Mouse (Mus musculus) ES-Bruce4 (cell line): ENCODE results near the gene Wiz. TPM values are rescaled to one million over a fixed set of nuclear protein-coding genes. Genes with fewer than 3 reads are reported as not detected.

ENCODE experiments used
- H3K27ac ChIP-seq: 2 replicates; pipeline ENCODE4 v1.5.1; 2012; ENCODE audit warnings: low read length, inconsistent platforms; ENCODE audit not compliant: insufficient read depth
- H3K27me3 ChIP-seq: 2 replicates; pipeline ENCODE4 v1.6.1; 2012; ENCODE audit warnings: mild to moderate bottlenecking, low read length, inconsistent platforms; ENCODE audit not compliant: control insufficient read depth, poor library complexity, insufficient read depth, severe bottlenecking
- H3K36me3 ChIP-seq: 2 replicates; pipeline ENCODE4 v1.6.1; 2012; ENCODE audit warnings: inconsistent platforms, mild to moderate bottlenecking, low read length, moderate library complexity; ENCODE audit not compliant: control insufficient read depth, poor library complexity, insufficient read depth, severe bottlenecking
- H3K4me1 ChIP-seq: one replicate; pipeline ENCODE4 v1.8.1; 2011; ENCODE audit warnings: low read length; ENCODE audit not compliant: control insufficient read depth, insufficient read depth
- H3K4me3 ChIP-seq: 2 replicates; pipeline ENCODE4 v1.5.1; 2011; ENCODE audit warnings: low read depth, mild to moderate bottlenecking, low read length
- H3K9ac ChIP-seq: 2 replicates; pipeline ENCODE4 v1.6.1; 2012; ENCODE audit warnings: low read depth, mild to moderate bottlenecking, inconsistent platforms; ENCODE audit not compliant: poor library complexity, severe bottlenecking
- H3K9me3 ChIP-seq: replicated peaks from 2 replicates; pipeline ENCODE4 v1.6.1; 2012; ENCODE audit warnings: mild to moderate bottlenecking, low read length, inconsistent platforms; ENCODE audit not compliant: control insufficient read depth, poor library complexity, insufficient read depth, severe bottlenecking
- CTCF ChIP-seq: IDR thresholded peaks from one replicate; pipeline ENCODE4 v1.8.1; 2011; ENCODE audit warnings: low read depth, low read length
- EP300 ChIP-seq: IDR thresholded peaks from 2 replicates; pipeline ENCODE4 v1.6.1; 2011; ENCODE audit warnings: low read depth, low read length; ENCODE audit not compliant: insufficient read depth
- POLR2A ChIP-seq: IDR thresholded peaks from one replicate; pipeline ENCODE4 v1.8.1; 2011; ENCODE audit warnings: low read length; ENCODE audit not compliant: insufficient read depth
- polyA plus RNA-seq: library from polyadenylated mRNA; stranded (reverse); fragments of >200 nt; gene quantifications from 2 replicates; pipeline ENCODE4 v1.2.4, GENCODE M21; 2011; ENCODE audit warnings: low read depth; ENCODE audit not compliant: missing spikeins, insufficient read depth, insufficient read length

Wiz gene
- polyA plus RNA-seq, 1 experiment, result 56.3 TPM

DNA sequence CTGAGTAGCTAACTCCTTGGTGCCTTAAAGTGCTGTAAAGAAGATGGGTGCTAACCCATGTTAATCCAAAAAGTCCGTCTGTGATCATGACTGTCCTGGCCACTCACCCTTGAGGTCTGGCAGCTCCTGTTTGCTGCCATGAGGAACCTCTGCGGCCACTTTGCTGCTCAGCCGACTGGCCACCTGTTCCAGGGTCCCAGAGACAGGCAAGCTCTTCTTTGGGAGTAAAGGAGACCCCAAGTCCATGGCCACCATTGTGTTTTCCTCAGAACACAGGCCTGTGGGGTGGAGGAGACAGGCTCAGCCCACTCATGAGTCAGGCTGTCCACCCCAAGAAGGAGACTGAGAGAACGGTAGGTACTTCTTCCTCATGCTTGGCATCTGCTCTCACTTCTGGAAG, 26.6 kb downstream of the Wiz start:
- H3K4me3 ChIP-seq, result no peak overlapping the region
- no peaks in the 10 kb centered on the region for H3K9me3 ChIP-seq
- no peak overlapping the region for H3K9ac ChIP-seq
- peaks cover 54% of the 10 kb centered on the region for H3K36me3 ChIP-seq
- peaks cover 2% of the 10 kb centered on the region for H3K4me1 ChIP-seq
- no peak overlapping the region for H3K27ac ChIP-seq
- TF ChIP-seq POLR2A, result no peak
- no peaks in the 10 kb centered on the region for H3K27me3 ChIP-seq

DNA sequence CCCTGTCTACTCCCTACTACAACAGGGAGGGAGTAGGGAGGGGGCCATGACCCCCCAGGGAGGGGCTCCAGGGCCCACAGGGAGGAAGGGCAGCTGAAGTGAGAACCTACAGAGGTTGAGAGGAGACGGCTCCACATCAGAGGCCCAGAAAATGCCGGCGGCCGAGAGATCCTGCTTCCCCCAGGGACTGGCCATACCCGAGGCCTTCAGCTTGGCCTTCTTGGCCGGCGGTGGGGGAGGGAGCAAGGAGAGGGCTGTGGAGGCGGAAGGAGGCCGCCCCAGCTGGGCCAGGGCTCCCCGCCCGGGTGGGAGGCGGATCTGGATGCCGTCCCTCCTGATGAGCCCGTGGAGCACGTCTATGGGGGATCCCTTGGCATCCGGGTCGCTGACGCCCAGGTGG, 29.3 kb downstream of the Wiz start:
- no peaks in the 10 kb centered on the region for H3K9me3 ChIP-seq
- no peak overlapping the region for H3K9ac ChIP-seq
- peaks cover 67% of the 10 kb centered on the region for H3K36me3 ChIP-seq
- H3K27me3 ChIP-seq, result no peaks in the 10 kb centered on the region
- TF ChIP-seq CTCF (no peak), POLR2A (no peak), EP300 (no peak)
- no peak overlapping the region for H3K27ac ChIP-seq
- no peak overlapping the region for H3K4me3 ChIP-seq
- H3K4me1 ChIP-seq, result peaks cover 2% of the 10 kb centered on the region

- no peaks in the 10 kb centered on the region for H3K9me3 ChIP-seq
- no peak overlapping the region for H3K9ac ChIP-seq
- H3K4me1 ChIP-seq, result peaks cover 2% of the 10 kb centered on the region
- TF ChIP-seq POLR2A (no peak), EP300 (no peak), CTCF (no peak)
- no peak overlapping the region for H3K27ac ChIP-seq
- peaks cover 72% of the 10 kb centered on the region for H3K36me3 ChIP-seq
- no peaks in the 10 kb centered on the region for H3K27me3 ChIP-seq
- H3K4me3 ChIP-seq, result no peak overlapping the region
Observed at GRCm38 (mm10) chr17:32358943-32359340, 30.3 kb downstream of the Wiz start.

- Histone ChIP-seq H3K27me3 (no peaks in the 10 kb centered on the region), H3K36me3 (peaks cover 72% of the 10 kb centered on the region), H3K4me1 (peaks cover 2% of the 10 kb centered on the region), H3K9ac (no peak overlapping the region), H3K9me3 (no peaks in the 10 kb centered on the region), H3K27ac (no peak overlapping the region), H3K4me3 (no peak overlapping the region)
- TF ChIP-seq CTCF, result no peak
- TF ChIP-seq POLR2A, result no peak
- no peak for TF ChIP-seq EP300
Observed at GRCm38 (mm10) chr17:32358192-32358942, 30.9 kb downstream of the Wiz start.

DNA sequence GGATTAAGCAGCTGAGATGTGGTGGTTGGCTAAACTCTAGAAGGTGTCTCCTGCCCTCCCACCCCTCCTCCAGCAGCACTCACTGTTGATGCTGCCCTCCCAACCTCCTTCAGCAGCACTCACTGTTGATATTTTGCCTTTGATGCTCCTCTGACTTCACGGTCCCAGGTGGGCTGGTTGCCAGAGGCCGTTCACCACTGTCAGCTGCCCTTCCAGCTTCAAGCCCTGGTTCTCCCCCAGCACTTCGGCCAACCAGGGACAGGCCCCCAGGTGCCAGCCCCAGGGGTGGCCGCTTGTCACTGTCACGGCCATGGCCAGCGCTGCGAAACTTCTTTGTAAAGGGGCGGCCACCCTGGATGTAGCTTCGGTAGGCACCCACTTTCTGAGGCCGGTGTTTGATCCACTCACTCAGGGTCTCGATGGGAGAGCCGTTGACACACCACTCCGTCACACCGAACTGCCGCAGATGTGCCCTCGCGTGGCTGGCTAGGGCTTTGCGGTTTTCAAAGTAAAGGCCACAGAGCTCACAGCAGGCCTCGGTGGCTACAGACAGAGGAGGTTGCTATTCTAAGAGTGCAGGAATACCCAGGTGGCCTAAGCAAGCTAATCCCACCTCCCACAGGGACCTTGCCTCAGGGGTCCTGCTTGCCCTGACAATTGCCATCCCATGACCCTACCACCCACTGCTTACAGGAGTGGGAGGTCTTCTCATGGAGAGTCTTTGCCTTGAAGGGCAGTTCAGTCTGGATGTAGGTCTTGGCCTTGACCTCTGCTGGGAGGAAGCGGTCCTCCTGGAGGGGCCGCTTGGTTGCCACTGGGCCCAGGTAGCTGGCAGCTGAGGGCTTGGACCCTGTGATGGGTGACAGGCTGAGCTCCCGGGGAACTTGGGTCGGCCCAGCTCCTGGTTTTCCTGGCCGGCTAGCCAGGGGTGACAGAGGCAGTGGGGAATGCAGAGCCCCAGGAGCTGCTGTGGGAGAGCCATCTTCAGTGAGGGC, 32.2 kb downstream of the Wiz start:
- Histone ChIP-seq H3K27ac (no peak overlapping the region), H3K9me3 (no peaks in the 10 kb centered on the region), H3K9ac (no peak overlapping the region), H3K4me1 (no peaks in the 10 kb centered on the region), H3K36me3 (peaks cover 65% of the 10 kb centered on the region), H3K27me3 (no peaks in the 10 kb centered on the region), H3K4me3 (no peak overlapping the region)
- no peak for TF ChIP-seq CTCF
- peak; percentile 24; the same call in 1 of the 2 replicates for TF ChIP-seq EP300
- no peak for TF ChIP-seq POLR2A

GRCm38 (mm10) chr17:32356281-32356680, 33.0 kb downstream of the Wiz start:
- Histone ChIP-seq H3K27me3 (no peaks in the 10 kb centered on the region), H3K36me3 (peaks cover 58% of the 10 kb centered on the region), H3K9me3 (no peaks in the 10 kb centered on the region), H3K4me3 (no peak overlapping the region), H3K4me1 (no peaks in the 10 kb centered on the region), H3K9ac (no peak overlapping the region), H3K27ac (no peak overlapping the region)
- TF ChIP-seq EP300 (no peak), POLR2A (no peak), CTCF (no peak)
